Mouse (Mus musculus) G1E (cell line): ENCODE results near the gene Gm12569. TPM values are rescaled to one million over a fixed set of nuclear protein-coding genes. Genes with fewer than 3 reads are reported as not detected.

ENCODE experiments used
- ATAC-seq: 2 replicates; pipeline ENCODE4 v1.8.0; 2016; ENCODE audit warnings: mild to moderate bottlenecking; ENCODE audit not compliant: insufficient number of reproducible peaks, poor library complexity, low FRiP score, severe bottlenecking; ENCODE audit errors: extremely low read depth
- DNase-seq: peaks from one replicate; pipeline ENCODE4 v3.0.0; 2012; ENCODE audit warnings: low spot score
- H3K27me3 ChIP-seq: 2 replicates; pipeline ENCODE4 v1.6.1; 2012; ENCODE audit warnings: mild to moderate bottlenecking, low read length, inconsistent platforms; ENCODE audit not compliant: insufficient read depth
- H3K36me3 ChIP-seq: replicated peaks from 2 replicates; pipeline ENCODE3; 2012; ENCODE audit warnings: mild to moderate bottlenecking, inconsistent platforms
- H3K4me1 ChIP-seq: 2 replicates; pipeline ENCODE4 v1.6.1; 2012; ENCODE audit warnings: low read depth, low read length, inconsistent platforms, mixed read lengths; ENCODE audit not compliant: insufficient read depth
- H3K4me3 ChIP-seq: 2 replicates; pipeline ENCODE4 v1.5.1; 2012; ENCODE audit warnings: low read depth, mild to moderate bottlenecking, inconsistent platforms, low read length, moderate library complexity, mixed read lengths
- H3K9me3 ChIP-seq: replicated peaks from 2 replicates; pipeline ENCODE4 v1.6.1; 2012; ENCODE audit warnings: inconsistent platforms
- CTCF ChIP-seq: IDR thresholded peaks from 2 replicates; pipeline ENCODE4 v1.5.1; 2012; ENCODE audit warnings: low read depth, low read length, inconsistent platforms, mixed read lengths
- GATA1 ChIP-seq: IDR thresholded peaks from 2 replicates; pipeline ENCODE4 v1.6.1; 2012; ENCODE audit warnings: borderline replicate concordance, low read length, inconsistent platforms, mixed read lengths
- GATA2 ChIP-seq: IDR thresholded peaks from 2 replicates; pipeline ENCODE4 v1.6.1; 2012; ENCODE audit warnings: low read depth, low read length, inconsistent platforms, borderline replicate concordance
- POLR2AphosphoS5 ChIP-seq: IDR thresholded peaks from 2 replicates; pipeline ENCODE4 v1.6.1; 2012; ENCODE audit warnings: low read depth, low read length, inconsistent platforms; ENCODE audit not compliant: insufficient replicate concordance
- TAL1 ChIP-seq: conservative IDR thresholded peaks from 2 replicates; pipeline ENCODE4 v1.6.1; 2012; ENCODE audit warnings: low read depth, low read length, inconsistent platforms, mixed read lengths
- polyA plus RNA-seq: library from polyadenylated mRNA; stranded (reverse); fragments of >175 nt; gene quantifications from 2 replicates; pipeline ENCODE4 v1.2.3, GENCODE M21; 2012
- total RNA-seq, 2 experiments: library from RNA; stranded (forward) in 1 of 2; stranded (reverse) in 1 of 2; fragments of 200-1000 nt in 1 of 2; fragments of >200 nt in 1 of 2; fragmentation: Nextera tagmentation in 1 of 2; gene quantifications; 2 replicates each; pipeline ENCODE4 v1.2.3; 2014 to 2017

The Gm12569 gene
- total RNA-seq (2014; fragmentation: Nextera tagmentation) (not detected in 2 replicates), total RNA-seq (2017) (not detected in 2 replicates), polyA plus RNA-seq (not detected in 2 replicates)

DNA sequence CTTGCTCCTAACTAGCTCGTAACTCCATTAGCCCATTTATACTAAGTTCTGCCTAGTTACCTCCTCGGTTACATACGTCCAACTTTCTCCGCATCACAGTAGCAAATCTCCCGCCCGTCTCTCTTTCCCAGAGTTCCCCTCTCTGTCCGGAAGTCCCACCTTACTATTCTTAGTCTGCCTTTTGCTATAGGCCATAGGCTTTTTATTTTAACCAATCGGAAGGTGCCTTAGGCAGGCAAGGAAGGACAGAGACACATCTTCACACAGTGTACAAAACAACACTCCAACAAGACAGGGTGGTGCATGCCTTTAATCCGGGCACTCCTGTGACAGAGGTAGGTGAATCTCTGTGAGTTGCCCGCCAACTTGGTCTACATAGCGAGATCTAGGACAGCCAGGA, at the start of gene Gm12569:
Gene Gm12569 (plus strand): TSS at position 166 of the 400 bp plus-strand sequence.
- Histone ChIP-seq H3K4me1 (no peaks in the 10 kb centered on the region), H3K36me3 (no peaks in the 10 kb centered on the region), H3K9me3 (no peaks in the 10 kb centered on the region), H3K27me3 (peaks cover 7% of the 10 kb centered on the region; the same call in 1 of the 2 replicates), H3K4me3 (no peak within 1 kb of the TSS)
- ATAC-seq = no peak
- no peak for DNase-seq
- no peak for TF ChIP-seq POLR2AphosphoS5
- TF ChIP-seq CTCF = no peak
- no peak for TF ChIP-seq TAL1
- no peak for TF ChIP-seq GATA1
- no peak for TF ChIP-seq GATA2

DNA sequence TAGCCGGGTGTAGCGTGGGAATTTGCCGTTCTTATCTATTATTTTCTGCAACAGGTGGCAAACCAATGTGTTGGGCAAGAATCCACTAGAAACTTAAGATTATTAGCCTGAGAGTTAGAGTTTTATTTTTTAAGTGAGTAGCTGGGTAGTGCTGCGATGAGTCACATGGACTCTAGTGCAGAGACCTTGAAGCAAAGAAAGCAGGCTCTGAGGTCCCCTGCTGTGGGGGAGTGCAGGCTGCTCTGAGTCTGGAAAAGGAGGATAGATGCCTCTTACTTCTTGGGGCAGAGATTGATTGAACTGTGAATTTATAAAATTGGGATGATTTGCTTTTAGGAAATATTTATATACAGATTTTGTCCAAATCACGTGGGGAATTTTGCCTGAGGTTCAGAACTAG, 17.5 kb upstream of the Gm12569 start:
- Histone ChIP-seq H3K9me3 (no peaks in the 10 kb centered on the region), H3K27me3 (no peaks in the 10 kb centered on the region), H3K36me3 (no peaks in the 10 kb centered on the region), H3K4me3 (no peak overlapping the region), H3K4me1 (no peaks in the 10 kb centered on the region)
- no peak for DNase-seq
- TF ChIP-seq GATA2 = no peak
- TF ChIP-seq GATA1 = no peak
- TF ChIP-seq CTCF = no peak
- no peak for TF ChIP-seq TAL1
- no peak for TF ChIP-seq POLR2AphosphoS5
- ATAC-seq = no peak

DNA sequence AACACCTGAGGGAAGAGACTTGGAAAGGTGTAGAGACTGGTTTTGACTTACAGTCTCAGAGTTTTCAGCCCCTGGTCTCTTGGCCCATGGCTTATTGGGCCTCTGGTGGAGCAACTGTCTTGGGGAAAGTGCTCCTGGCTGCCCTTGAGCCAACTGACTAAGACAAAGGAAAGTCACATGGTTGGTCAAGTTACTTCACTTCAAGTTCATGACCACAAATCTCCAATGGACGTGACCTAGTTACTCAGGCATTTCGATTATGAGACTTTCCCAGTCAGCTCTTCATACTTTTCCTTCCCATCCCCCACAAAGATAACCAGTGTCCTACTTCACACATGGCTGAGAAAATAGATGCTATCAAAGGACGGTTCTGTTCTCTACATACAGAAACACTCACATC, 12.5 kb upstream of the Gm12569 start:
- no peaks in the 10 kb centered on the region for H3K9me3 ChIP-seq

DNA sequence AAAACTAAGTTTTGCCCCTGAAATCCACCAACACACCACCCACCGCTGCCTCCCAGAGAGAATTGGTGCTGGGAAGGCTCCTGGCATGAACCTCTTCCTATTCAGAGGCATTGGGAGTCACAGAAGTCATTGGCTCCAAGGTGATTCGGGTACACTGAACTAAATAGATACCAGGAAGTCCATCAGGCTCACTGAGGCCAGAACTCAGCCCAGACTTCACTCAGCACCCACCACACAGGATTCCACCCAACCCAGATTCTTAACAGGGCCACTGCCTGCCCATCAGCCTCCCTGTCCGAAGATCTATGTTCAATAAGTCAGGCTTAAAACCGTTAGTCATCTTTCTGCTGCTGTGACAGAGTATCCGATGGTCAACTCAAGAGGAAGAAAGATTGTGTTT, 8.8 kb upstream of the Gm12569 start:
- Histone ChIP-seq H3K36me3 (no peaks in the 10 kb centered on the region), H3K4me1 (no peaks in the 10 kb centered on the region), H3K4me3 (no peak overlapping the region), H3K9me3 (no peaks in the 10 kb centered on the region), H3K27me3 (no peaks in the 10 kb centered on the region)
- TF ChIP-seq POLR2AphosphoS5 = no peak
- TF ChIP-seq CTCF = no peak
- TF ChIP-seq GATA1 = no peak
- TF ChIP-seq GATA2 = no peak
- no peak for TF ChIP-seq TAL1
- DNase-seq = no peak
- no peak for ATAC-seq

More for the DNA sequence above, 12.5 kb upstream of the Gm12569 start:
- H3K36me3 ChIP-seq = no peaks in the 10 kb centered on the region
- no peaks in the 10 kb centered on the region for H3K27me3 ChIP-seq
- no peaks in the 10 kb centered on the region for H3K4me1 ChIP-seq
- ATAC-seq = no peak
- DNase-seq = no peak
- no peak for TF ChIP-seq TAL1
- no peak for TF ChIP-seq GATA1
- no peak for TF ChIP-seq GATA2
- H3K4me3 ChIP-seq = no peak overlapping the region

DNA sequence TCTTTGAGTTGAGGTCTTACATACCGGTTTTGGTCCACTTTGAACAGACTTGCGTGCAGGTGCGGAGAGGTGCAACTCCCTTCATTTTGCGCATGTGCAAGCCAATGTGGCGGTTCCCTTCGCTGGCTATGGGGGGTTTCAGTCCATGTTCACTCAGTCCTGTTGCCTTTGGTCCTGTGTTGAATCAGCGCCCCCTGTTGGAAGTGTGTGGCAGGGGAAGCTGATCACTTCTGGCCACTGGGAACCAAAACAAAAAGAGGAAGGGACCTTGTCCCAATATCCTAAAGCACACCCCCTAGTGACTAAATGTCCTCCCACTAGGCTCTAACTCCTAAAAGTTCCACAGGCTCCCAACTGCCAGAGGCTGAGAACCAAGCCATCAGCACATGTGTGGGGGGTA, 6.3 kb upstream of the Gm12569 start:
- TF ChIP-seq GATA1 (no peak), POLR2AphosphoS5 (no peak), GATA2 (no peak), CTCF (no peak), TAL1 (no peak)
- Histone ChIP-seq H3K4me1 (no peaks in the 10 kb centered on the region), H3K27me3 (peaks cover 2% of the 10 kb centered on the region; the same call in 1 of the 2 replicates), H3K36me3 (no peaks in the 10 kb centered on the region), H3K4me3 (no peak overlapping the region), H3K9me3 (no peaks in the 10 kb centered on the region)
- DNase-seq (no peak), ATAC-seq (no peak)

DNA sequence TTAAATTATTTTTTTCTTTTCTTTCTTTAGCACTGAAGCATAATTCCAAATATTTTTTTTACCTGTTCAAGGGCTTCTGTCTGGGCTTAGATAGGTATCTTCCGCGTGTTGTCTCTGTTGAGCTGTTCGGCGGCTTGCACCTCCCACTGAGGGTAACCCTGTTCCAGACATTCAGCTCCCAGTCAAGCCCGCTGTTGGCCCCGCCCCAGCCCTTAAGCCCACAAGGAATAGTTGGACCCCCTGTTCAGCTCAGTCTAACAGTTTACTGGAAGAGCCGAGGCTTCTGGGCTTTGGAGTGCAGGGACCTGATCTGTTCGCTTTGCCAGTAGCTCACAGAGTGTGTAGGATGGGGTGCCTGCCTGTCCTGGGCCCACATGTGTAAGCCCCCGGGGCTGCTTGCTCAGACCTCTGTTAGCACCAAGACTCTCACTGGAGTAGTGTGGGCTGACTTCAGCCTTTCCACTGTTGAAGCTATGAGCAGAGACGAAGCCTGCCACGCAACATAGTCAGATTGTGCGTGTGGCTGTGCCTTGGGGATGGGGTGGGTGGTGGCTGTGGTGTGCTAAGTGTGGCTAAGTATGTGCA, 785 bp upstream of the Gm12569 start:
- H3K4me1 ChIP-seq = no peaks in the 10 kb centered on the region
- no peak for TF ChIP-seq POLR2AphosphoS5
- TF ChIP-seq TAL1 = no peak
- TF ChIP-seq CTCF = no peak
- no peak for TF ChIP-seq GATA2
- TF ChIP-seq GATA1 = no peak
- DNase-seq (no peak), ATAC-seq (no peak)
- no peaks in the 10 kb centered on the region for H3K36me3 ChIP-seq
- no peaks in the 10 kb centered on the region for H3K9me3 ChIP-seq
- no peak overlapping the region for H3K4me3 ChIP-seq
- H3K27me3 ChIP-seq = peaks cover 7% of the 10 kb centered on the region; the same call in 1 of the 2 replicates
